Mouse (Mus musculus) limb, embryonic 14.5 days (tissue): ENCODE data around the gene Amigo3. TPM values are rescaled to one million over a fixed set of nuclear protein-coding genes. Genes with fewer than 3 reads are reported as not detected.

Experiments used
- ATAC-seq: fragments of 200-750 bp; cut with Nextera tagmentation; 2 replicates; pipeline ENCODE4 v1.8.0; 2017; ENCODE audit warnings: low read depth, moderate number of reproducible peaks, moderate TSS enrichment; ENCODE audit not compliant: low FRiP score
- DNase-seq: peaks from one replicate; pipeline ENCODE4 v3.0.0-alpha.2; 2015; ENCODE audit warnings: low spot score
- H3K27ac ChIP-seq: fragments of 300-500 bp; sonication (generic); replicated peaks from 2 replicates; pipeline ENCODE4 v1.5.1; 2014; ENCODE audit warnings: low read depth, mild to moderate bottlenecking, low read length, moderate library complexity, mixed read lengths
- H3K27me3 ChIP-seq: fragments of 300-500 bp; sonication (generic); 2 replicates; pipeline ENCODE4 v1.6.1; 2014; ENCODE audit warnings: low read length, mixed read lengths; ENCODE audit not compliant: control insufficient read depth, insufficient read depth
- H3K36me3 ChIP-seq: fragments of 300-500 bp; sonication (generic); 2 replicates; pipeline ENCODE4 v1.6.1; 2014; ENCODE audit warnings: mild to moderate bottlenecking, low read length, moderate library complexity, mixed read lengths; ENCODE audit not compliant: control insufficient read depth, insufficient read depth
- H3K4me1 ChIP-seq: fragments of 300-500 bp; sonication (generic); 2 replicates; pipeline ENCODE4 v1.6.1; 2014; ENCODE audit warnings: antibody characterized with exemption, low read length, mixed read lengths; ENCODE audit not compliant: control insufficient read depth, insufficient read depth
- H3K4me2 ChIP-seq: fragments of 300-500 bp; sonication (generic); replicated peaks from 2 replicates; pipeline ENCODE4 v1.6.1; 2014; ENCODE audit warnings: low read depth, mild to moderate bottlenecking, low read length, moderate library complexity; ENCODE audit not compliant: severe bottlenecking
- H3K4me3 ChIP-seq: fragments of 300-500 bp; sonication (generic); replicated peaks from 2 replicates; pipeline ENCODE4 v1.5.1; 2014; ENCODE audit warnings: low read length
- H3K9ac ChIP-seq: fragments of 300-500 bp; sonication (generic); 2 replicates; pipeline ENCODE4 v1.6.1; 2014; ENCODE audit warnings: mild to moderate bottlenecking, low read depth, low read length, moderate library complexity; ENCODE audit not compliant: severe bottlenecking
- H3K9me3 ChIP-seq: fragments of 300-500 bp; sonication (generic); 2 replicates; pipeline ENCODE4 v1.6.1; 2016; ENCODE audit warnings: low read length; ENCODE audit not compliant: control insufficient read depth
- POLR2A ChIP-seq: fragments of 200-500 bp; IDR thresholded peaks from 2 replicates; pipeline ENCODE4 v1.8.0; 2012; ENCODE audit warnings: inconsistent platforms, mild to moderate bottlenecking, moderate library complexity, borderline replicate concordance; ENCODE audit not compliant: insufficient read depth, insufficient read length; ENCODE audit errors: extremely low read depth
- WGBS: fragments of 180-500 bp; shearing (Covaris S2); extraction: QIAGEN DNeasy Blood & Tissue Kit; methylation state at CpG from one replicate; pipeline ENCODE4 v1.1.7; 2014; 5-methylcytosine and 5-hydroxymethylcytosine counted together
- polyA plus RNA-seq, 2 experiments: library from polyadenylated mRNA; depleted of rRNA in 1 of 2; stranded (reverse) in 1 of 2; unstranded in 1 of 2; fragments of >200 nt; fragmentation: Nextera tagmentation in 1 of 2; extraction: Ambion mirVana in 1 of 2; gene quantifications; 2 replicates each; pipeline versions ENCODE4 v1.2.1 to v1.2.3; 2012 to 2014

The Amigo3 gene
- polyA plus RNA-seq, 2 experiments, result 4.7 to 5.0 TPM

DNA sequence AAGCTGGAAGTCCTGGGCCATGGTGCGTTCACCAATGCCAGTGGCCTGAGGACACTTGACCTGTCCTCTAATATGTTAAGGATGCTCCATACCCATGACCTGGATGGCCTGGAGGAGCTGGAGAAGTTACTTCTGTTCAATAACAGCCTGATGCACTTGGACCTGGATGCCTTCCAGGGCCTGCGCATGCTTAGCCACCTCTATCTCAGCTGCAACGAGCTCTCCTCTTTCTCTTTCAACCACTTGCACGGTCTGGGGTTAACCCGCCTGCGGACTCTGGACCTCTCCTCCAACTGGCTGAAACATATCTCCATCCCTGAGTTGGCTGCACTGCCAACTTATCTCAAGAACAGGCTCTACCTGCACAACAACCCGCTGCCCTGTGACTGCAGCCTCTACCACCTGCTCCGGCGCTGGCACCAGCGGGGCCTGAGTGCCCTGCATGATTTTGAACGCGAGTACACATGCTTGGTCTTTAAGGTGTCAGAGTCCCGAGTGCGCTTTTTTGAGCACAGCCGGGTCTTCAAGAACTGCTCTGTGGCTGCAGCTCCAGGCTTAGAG is 786 bp downstream of the Amigo3 start:
- 89% methylated on average over 15 of the region's 15 CpGs for WGBS
- Histone ChIP-seq H3K4me3 (no peak overlapping the region), H3K4me1 (peaks cover 5% of the 10 kb centered on the region; the same call in 1 of the 2 replicates), H3K9me3 (no peaks in the 10 kb centered on the region), H3K9ac (no peak overlapping the region), H3K36me3 (peaks cover 65% of the 10 kb centered on the region), H3K27me3 (no peaks in the 10 kb centered on the region), H3K27ac (0 out of 2 replicates have a peak overlapping the region, but pooled peaks have one; percentile 38), H3K4me2 (no peak overlapping the region)
- TF ChIP-seq POLR2A, result no peak
- DNase-seq (no peak), ATAC-seq (no peak)

DNA sequence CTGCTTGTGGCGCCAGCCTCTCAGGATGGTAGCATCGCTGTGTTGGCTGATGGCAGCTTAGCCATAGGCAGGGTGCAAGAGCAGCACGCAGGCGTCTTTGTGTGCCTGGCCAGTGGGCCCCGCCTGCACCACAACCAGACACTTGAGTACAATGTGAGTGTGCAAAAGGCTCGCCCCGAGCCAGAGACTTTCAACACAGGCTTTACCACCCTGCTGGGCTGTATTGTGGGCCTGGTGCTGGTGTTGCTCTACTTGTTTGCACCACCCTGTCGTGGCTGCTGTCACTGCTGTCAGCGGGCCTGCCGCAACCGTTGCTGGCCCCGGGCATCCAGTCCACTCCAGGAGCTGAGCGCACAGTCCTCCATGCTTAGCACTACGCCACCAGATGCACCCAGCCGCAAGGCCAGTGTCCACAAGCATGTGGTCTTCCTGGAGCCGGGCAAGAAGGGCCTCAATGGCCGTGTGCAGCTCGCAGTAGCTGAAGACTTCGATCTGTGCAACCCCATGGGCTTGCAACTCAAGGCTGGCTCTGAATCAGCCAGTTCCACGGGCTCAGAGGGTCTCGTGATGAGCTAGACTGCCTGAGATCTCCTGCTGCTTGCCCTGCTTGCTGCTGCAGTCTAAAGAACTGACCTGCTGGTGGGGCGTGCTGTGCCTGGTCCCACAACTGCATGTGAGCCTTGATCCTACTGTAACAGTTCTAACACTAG is 1.5 kb downstream of the Amigo3 start:
- H3K9me3 ChIP-seq, result no peaks in the 10 kb centered on the region
- whole genome bisulfite sequencing, result 92% methylated on average over 19 of the region's 22 CpGs
- no peak overlapping the region for H3K4me3 ChIP-seq
- H3K4me1 ChIP-seq, result peaks cover 5% of the 10 kb centered on the region; the same call in 1 of the 2 replicates
- no peak overlapping the region for H3K27ac ChIP-seq
- H3K36me3 ChIP-seq, result peaks cover 73% of the 10 kb centered on the region
- H3K4me2 ChIP-seq, result no peak overlapping the region
- no peaks in the 10 kb centered on the region for H3K27me3 ChIP-seq
- DNase-seq, result no peak
- ATAC-seq, result no peak
- no peak overlapping the region for H3K9ac ChIP-seq
- TF ChIP-seq POLR2A, result no peak

- DNase-seq, result no peak
- no peak overlapping the region for H3K4me2 ChIP-seq
- TF ChIP-seq POLR2A, result no peak
- no peaks in the 10 kb centered on the region for H3K27me3 ChIP-seq
- H3K9me3 ChIP-seq, result no peaks in the 10 kb centered on the region
- WGBS, result 71% methylated on average over 1 of the region's 1 CpGs
- ATAC-seq, result no peak
- H3K4me1 ChIP-seq, result peaks cover 5% of the 10 kb centered on the region; the same call in 1 of the 2 replicates
- H3K4me3 ChIP-seq, result no peak overlapping the region
- no peak overlapping the region for H3K27ac ChIP-seq
- H3K36me3 ChIP-seq, result peaks cover 75% of the 10 kb centered on the region
- H3K9ac ChIP-seq, result no peak overlapping the region
These were observed 2.1 kb downstream of the Amigo3 start for GRCm38 (mm10) chr9:108055061-108055460.

DNA sequence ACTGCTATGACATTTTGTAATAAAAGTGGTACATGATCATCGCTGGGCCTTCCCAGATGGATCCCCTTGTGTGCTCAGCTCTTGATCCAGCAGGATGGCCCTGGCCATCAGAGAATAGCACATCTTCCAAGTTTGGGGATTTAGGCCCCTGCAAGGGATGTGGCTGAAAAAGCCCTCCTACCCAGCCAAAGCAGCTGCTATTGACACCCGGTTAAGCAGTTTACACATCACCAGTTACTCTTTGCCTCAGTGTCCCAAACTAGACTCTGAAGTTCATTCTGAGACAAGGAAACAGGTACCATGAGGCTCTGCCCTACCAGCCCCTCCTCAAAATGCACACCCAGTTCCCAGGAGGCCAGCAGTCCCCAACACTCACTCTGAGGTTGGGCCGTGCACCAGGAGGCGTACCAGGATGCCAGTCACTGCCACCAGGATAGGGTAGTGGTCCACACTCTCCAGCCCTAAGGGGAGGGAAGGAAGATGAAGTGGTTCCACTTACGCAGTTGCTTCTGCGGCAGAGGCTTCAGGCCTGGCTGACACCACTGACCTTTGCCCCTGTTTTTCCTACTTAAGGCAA is 2.8 kb downstream of the Amigo3 start:
- no peak overlapping the region for H3K4me3 ChIP-seq
- H3K9ac ChIP-seq, result no peak overlapping the region
- no peak overlapping the region for H3K4me2 ChIP-seq
- WGBS, result 87% methylated on average over 6 of the region's 6 CpGs
- no peak for TF ChIP-seq POLR2A
- peaks cover 73% of the 10 kb centered on the region for H3K36me3 ChIP-seq
- ATAC-seq, result no peak
- no peak overlapping the region for H3K27ac ChIP-seq
- H3K9me3 ChIP-seq, result no peaks in the 10 kb centered on the region
- no peak for DNase-seq
- H3K27me3 ChIP-seq, result no peaks in the 10 kb centered on the region
- H3K4me1 ChIP-seq, result peaks cover 5% of the 10 kb centered on the region; the same call in 1 of the 2 replicates

- Histone ChIP-seq H3K9me3 (no peaks in the 10 kb centered on the region), H3K36me3 (peaks cover 65% of the 10 kb centered on the region), H3K4me3 (no peak overlapping the region), H3K9ac (no peak overlapping the region), H3K27me3 (no peaks in the 10 kb centered on the region), H3K4me1 (peaks cover 5% of the 10 kb centered on the region; the same call in 1 of the 2 replicates), H3K27ac (no peak overlapping the region), H3K4me2 (no peak overlapping the region)
- WGBS, result 78% methylated on average over 28 of the region's 28 CpGs
- DNase-seq (no peak), ATAC-seq (no peak)
- TF ChIP-seq POLR2A, result no peak
These were observed 3.7 kb downstream of the Amigo3 start for GRCm38 (mm10) chr9:108056361-108057261.
